Mouse (Mus musculus) hindbrain, postnatal 0 days (tissue): Measurements from ENCODE around the gene Fam57a. TPM values are rescaled to one million over a fixed set of nuclear protein-coding genes. Genes with fewer than 3 reads are reported as not detected.
"Not testable (repeated sequence)": the region's sequence is repeated elsewhere in the genome, so short reads cannot be mapped to it uniquely, and the experiment has no call there.

Experiments used
- ATAC-seq: fragments of 200-750 bp; cut with Nextera tagmentation; 2 replicates; pipeline ENCODE4 v1.8.0; 2017; ENCODE audit warnings: mild to moderate bottlenecking, moderate TSS enrichment, moderate library complexity
- DNase-seq: peaks from one replicate; pipeline ENCODE4 v3.0.0-alpha.2; 2015; ENCODE audit warnings: low spot score
- H3K27ac ChIP-seq: fragments of 300-500 bp; sonication (generic); 2 replicates; pipeline ENCODE4 v1.5.1; 2014; ENCODE audit warnings: mild to moderate bottlenecking
- H3K27me3 ChIP-seq: fragments of 300-500 bp; sonication (generic); 2 replicates; pipeline ENCODE4 v1.6.1; 2014; ENCODE audit warnings: low read length, mixed read lengths; ENCODE audit not compliant: insufficient read depth
- H3K36me3 ChIP-seq: fragments of 300-500 bp; sonication (generic); 2 replicates; pipeline ENCODE4 v1.6.1; 2014; ENCODE audit warnings: low read length, mixed read lengths; ENCODE audit not compliant: insufficient read depth
- H3K4me1 ChIP-seq: fragments of 300-500 bp; sonication (generic); 2 replicates; pipeline ENCODE4 v1.6.1; 2014; ENCODE audit warnings: antibody characterized with exemption, low read length, mixed read lengths; ENCODE audit not compliant: insufficient read depth
- H3K4me2 ChIP-seq: fragments of 300-500 bp; sonication (generic); 2 replicates; pipeline ENCODE4 v1.6.1; 2014; ENCODE audit warnings: low read depth, mild to moderate bottlenecking, low read length, moderate library complexity, mixed read lengths
- H3K4me3 ChIP-seq: fragments of 300-500 bp; sonication (generic); 2 replicates; pipeline ENCODE4 v1.5.1; 2014; ENCODE audit warnings: low read length
- H3K9ac ChIP-seq: fragments of 300-500 bp; sonication (generic); replicated peaks from 2 replicates; pipeline ENCODE4 v1.6.1; 2014; ENCODE audit warnings: mild to moderate bottlenecking, low read length, moderate library complexity, mixed read lengths
- H3K9me3 ChIP-seq: fragments of 300-500 bp; sonication (generic); 2 replicates; pipeline ENCODE4 v1.6.1; 2016; ENCODE audit warnings: low read length, mixed read lengths
- CTCF ChIP-seq: IDR thresholded peaks from 2 replicates; pipeline ENCODE4 v1.5.1; 2016; ENCODE audit warnings: antibody characterized with exemption, control low read depth, low read depth
- WGBS: fragments of 180-500 bp; shearing (Covaris S2); extraction: QIAGEN DNeasy Blood & Tissue Kit; methylation state at CpG from one replicate; pipeline ENCODE4 v1.1.7; 2014; 5-methylcytosine and 5-hydroxymethylcytosine counted together
- polyA plus RNA-seq: library from polyadenylated mRNA; unstranded; fragments of >200 nt; fragmentation: Nextera tagmentation; extraction: Ambion mirVana; gene quantifications from 2 replicates; pipeline ENCODE4 v1.2.1, GENCODE M21; 2015
- total RNA-seq: library from RNA; depleted of rRNA; stranded (reverse); fragments of >200 nt; gene quantifications from 2 replicates; pipeline ENCODE4 v1.2.3, GENCODE M21; 2014

Fam57a gene
- total and polyA plus RNA-seq, 2 experiments from 2014 or later, result 16.6 to 20.1 TPM

GRCm38 (mm10) chr11:76201761-76202674, 22.5 kb downstream of the Fam57a start:
- peak; percentile 97 for ATAC-seq
- TF ChIP-seq CTCF, result no peak; the same call in 1 of the 2 replicates
- peak overlapping the region; percentile 84 for H3K4me2 ChIP-seq

DNA sequence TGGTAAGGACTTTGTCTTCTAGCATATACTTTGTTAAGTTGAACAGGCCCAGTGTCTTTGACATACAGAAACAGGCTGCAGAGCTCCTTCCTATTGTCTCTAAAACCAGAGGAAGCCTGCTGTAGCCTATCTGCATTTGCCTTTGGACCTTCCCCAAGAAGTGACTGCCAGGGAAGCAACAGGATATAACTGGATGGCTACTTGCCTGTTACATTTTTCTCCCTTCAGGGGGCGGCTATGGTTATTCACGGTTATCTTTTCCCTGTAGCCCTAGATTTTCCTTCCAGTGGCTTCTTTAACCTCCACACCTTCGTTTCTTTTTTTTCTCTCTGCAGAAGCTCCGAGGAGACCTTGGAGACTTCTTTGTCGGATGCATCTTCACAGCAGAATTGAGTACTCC, 27.3 kb downstream of the Fam57a start:
- H3K27me3 ChIP-seq, result no peaks in the 10 kb centered on the region
- H3K9ac ChIP-seq, result no peak overlapping the region
- DNase-seq (no peak), ATAC-seq (no peak)
- H3K4me3 ChIP-seq, result no peak overlapping the region
- TF ChIP-seq CTCF, result no peak
- H3K9me3 ChIP-seq, result no peaks in the 10 kb centered on the region
- 79% methylated on average over 5 of the region's 5 CpGs for whole genome bisulfite sequencing
- H3K4me2 ChIP-seq, result no peak overlapping the region
- peaks cover 26% of the 10 kb centered on the region for H3K36me3 ChIP-seq
- 0 out of 2 replicates have a peak, but pooled peaks cover 5% of the 10 kb centered on the region for H3K4me1 ChIP-seq
- no peak overlapping the region for H3K27ac ChIP-seq

More at GRCm38 (mm10) chr11:76201761-76202674, 22.5 kb downstream of the Fam57a start:
- Histone ChIP-seq H3K36me3 (peaks cover 12% of the 10 kb centered on the region; the same call in 1 of the 2 replicates), H3K27ac (peak overlapping the region; percentile 76), H3K9ac (peak overlapping the region; percentile 85), H3K4me3 (peak overlapping the region; percentile 69), H3K27me3 (no peaks in the 10 kb centered on the region), H3K9me3 (no peaks in the 10 kb centered on the region), H3K4me1 (peaks cover 8% of the 10 kb centered on the region; the same call in 1 of the 2 replicates)
- peak; percentile 90 for DNase-seq
- under 1% methylated on average over 81 of the region's 90 CpGs for WGBS

- WGBS, result 84% methylated on average over 13 of the region's 13 CpGs
- no peaks in the 10 kb centered on the region for H3K4me1 ChIP-seq
- H3K36me3 ChIP-seq, result peaks cover 35% of the 10 kb centered on the region
- no peaks in the 10 kb centered on the region for H3K9me3 ChIP-seq
- TF ChIP-seq CTCF, result no peak
- no peak overlapping the region for H3K9ac ChIP-seq
- no peak overlapping the region for H3K27ac ChIP-seq
- H3K4me3 ChIP-seq, result no peak overlapping the region
- DNase-seq (no peak), ATAC-seq (no peak)
- H3K27me3 ChIP-seq, result no peaks in the 10 kb centered on the region
- no peak overlapping the region for H3K4me2 ChIP-seq
Measured at GRCm38 (mm10) chr11:76210228-76210985, 30.9 kb downstream of the Fam57a start.

- not testable (repeated sequence) for H3K4me3 ChIP-seq, H3K9me3 ChIP-seq, ATAC-seq, H3K9ac ChIP-seq, DNase-seq, H3K4me1 ChIP-seq, H3K4me2 ChIP-seq, H3K27me3 ChIP-seq, H3K27ac ChIP-seq
- 95% methylated on average over 4 of the region's 6 CpGs for WGBS
- peaks cover 31% of the 10 kb centered on the region for H3K36me3 ChIP-seq
Measured at GRCm38 (mm10) chr11:76211595-76211994, 32.1 kb downstream of the Fam57a start.

DNA sequence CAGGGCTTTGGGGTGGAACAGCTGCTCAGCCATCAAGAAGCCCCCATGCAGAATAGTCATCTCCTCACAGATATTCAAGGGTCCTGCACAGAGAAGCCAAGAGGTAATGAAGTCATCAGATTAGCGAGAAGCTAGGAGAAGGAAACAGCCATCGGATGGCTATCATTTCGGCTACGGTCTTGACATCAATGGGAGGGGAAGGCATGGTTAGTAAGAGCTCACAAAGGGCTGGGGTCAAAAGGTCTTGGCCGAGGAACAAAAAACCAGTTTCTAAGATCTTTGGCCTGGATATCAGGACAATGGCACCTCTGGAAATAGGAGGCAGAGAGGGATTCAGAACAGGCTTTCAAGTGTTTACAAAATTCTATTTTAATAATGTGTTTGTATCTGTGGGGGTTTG, 34.4 kb downstream of the Fam57a start:
- H3K4me3 ChIP-seq, result no peak overlapping the region
- peaks cover 21% of the 10 kb centered on the region for H3K36me3 ChIP-seq
- ATAC-seq, result no peak
- WGBS, result 11% methylated on average over 5 of the region's 5 CpGs
- H3K9ac ChIP-seq, result no peak overlapping the region
- DNase-seq, result no peak
- H3K9me3 ChIP-seq, result no peaks in the 10 kb centered on the region
- H3K27ac ChIP-seq, result no peak overlapping the region
- no peak overlapping the region for H3K4me2 ChIP-seq
- TF ChIP-seq CTCF, result no peak
- 0 out of 2 replicates have a peak, but pooled peaks cover 3% of the 10 kb centered on the region for H3K4me1 ChIP-seq
- H3K27me3 ChIP-seq, result no peaks in the 10 kb centered on the region

DNA sequence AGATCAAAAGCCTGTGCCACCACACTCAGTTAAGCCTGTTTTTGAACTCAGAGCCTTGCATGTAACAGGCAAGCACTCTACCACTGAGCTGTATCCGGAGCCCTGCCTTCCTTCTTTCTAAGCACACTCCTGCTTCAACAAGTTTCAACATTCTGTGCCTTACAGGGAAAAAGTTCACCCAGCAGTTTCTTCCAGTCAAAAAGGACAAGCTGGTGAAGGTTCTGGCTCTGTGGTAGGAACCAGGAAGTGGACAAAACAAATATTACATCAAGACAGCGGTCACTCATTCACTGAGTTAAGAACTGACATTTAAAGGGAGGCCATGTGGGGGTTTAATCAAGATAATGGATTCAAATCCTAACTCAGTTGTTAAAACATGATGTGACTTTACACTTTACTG, 35.5 kb downstream of the Fam57a start:
- Histone ChIP-seq H3K27me3 (no peaks in the 10 kb centered on the region), H3K4me2 (no peak overlapping the region), H3K4me3 (no peak overlapping the region), H3K27ac (no peak overlapping the region), H3K9me3 (no peaks in the 10 kb centered on the region), H3K9ac (no peak overlapping the region), H3K4me1 (0 out of 2 replicates have a peak, but pooled peaks cover 3% of the 10 kb centered on the region), H3K36me3 (peaks cover 13% of the 10 kb centered on the region; the same call in 1 of the 2 replicates)
- no peak for DNase-seq
- no peak for ATAC-seq
- TF ChIP-seq CTCF, result no peak
- 87% methylated on average over 2 of the region's 2 CpGs for WGBS
